Mouse (Mus musculus) midbrain, embryonic 13.5 days (tissue): ENCODE results near the gene Nlgn2. TPM values are rescaled to one million over a fixed set of nuclear protein-coding genes. Genes with fewer than 3 reads are reported as not detected.

ENCODE experiments used
- ATAC-seq: fragments of 200-750 bp; cut with Nextera tagmentation; 2 replicates; pipeline ENCODE4 v1.8.0; 2017; ENCODE audit warnings: mild to moderate bottlenecking, moderate TSS enrichment, moderate library complexity
- H3K27ac ChIP-seq: fragments of 300-500 bp; sonication (generic); 2 replicates; pipeline ENCODE4 v1.5.1; 2015; ENCODE audit warnings: inconsistent platforms, mild to moderate bottlenecking, moderate library complexity
- H3K27me3 ChIP-seq: fragments of 300-500 bp; sonication (generic); 2 replicates; pipeline ENCODE4 v1.6.1; 2015; ENCODE audit warnings: mild to moderate bottlenecking, inconsistent platforms
- H3K36me3 ChIP-seq: fragments of 300-500 bp; sonication (generic); 2 replicates; pipeline ENCODE4 v1.6.1; 2015; ENCODE audit warnings: mild to moderate bottlenecking, inconsistent platforms
- H3K4me1 ChIP-seq: fragments of 300-500 bp; sonication (generic); replicated peaks from 2 replicates; pipeline ENCODE4 v1.6.1; 2015; ENCODE audit warnings: inconsistent platforms
- H3K4me2 ChIP-seq: fragments of 300-500 bp; sonication (generic); replicated peaks from 2 replicates; pipeline ENCODE4 v1.6.1; 2015; ENCODE audit warnings: moderate library complexity, mild to moderate bottlenecking, inconsistent platforms
- H3K4me3 ChIP-seq: fragments of 300-500 bp; sonication (generic); replicated peaks from 2 replicates; pipeline ENCODE4 v1.5.1; 2015; ENCODE audit warnings: mild to moderate bottlenecking, inconsistent platforms
- H3K9ac ChIP-seq: fragments of 300-500 bp; sonication (generic); replicated peaks from 2 replicates; pipeline ENCODE4 v1.6.1; 2015; ENCODE audit warnings: mild to moderate bottlenecking, inconsistent platforms
- H3K9me3 ChIP-seq: fragments of 300-500 bp; sonication (generic); 2 replicates; pipeline ENCODE4 v1.6.1; 2016; ENCODE audit warnings: mild to moderate bottlenecking, inconsistent platforms
- WGBS: fragments of 180-500 bp; shearing (Covaris S2); methylation state at CpG from one replicate; pipeline ENCODE4 v1.1.7; 2015; 5-methylcytosine and 5-hydroxymethylcytosine counted together
- polyA plus RNA-seq: library from polyadenylated mRNA; unstranded; fragments of >200 nt; fragmentation: Nextera tagmentation; extraction: Ambion mirVana; gene quantifications from 2 replicates; pipeline ENCODE4 v1.2.1, GENCODE M21; 2015

Nlgn2 gene
- polyA plus RNA-seq, 1 experiment from 2014 or later: 21.3 TPM

- Histone ChIP-seq H3K9me3 (no peaks in the 10 kb centered on the region), H3K36me3 (no peaks in the 10 kb centered on the region), H3K4me3 (no peak within 1 kb of the TSS), H3K4me1 (0 out of 2 replicates have a peak, but pooled peaks cover 5% of the 10 kb centered on the region), H3K27ac (no peak within 1 kb of the TSS), H3K4me2 (no peak within 1 kb of the TSS), H3K27me3 (peaks cover 24% of the 10 kb centered on the region), H3K9ac (no peak within 1 kb of the TSS)
- ATAC-seq: no peak
- 21% methylated on average over 30 of the region's 30 CpGs for whole genome bisulfite sequencing
Measured at GRCm38 (mm10) chr11:69858113-69858998, 20.8 kb upstream of the Nlgn2 start, which contains the start of gene Tnk1. TSS of gene Tnk1 (minus strand) at chr11:69858730.

GRCm38 (mm10) chr11:69855347-69855746 is 17.8 kb upstream of the Nlgn2 start:
- H3K27me3 ChIP-seq: peaks cover 24% of the 10 kb centered on the region
- no peaks in the 10 kb centered on the region for H3K9me3 ChIP-seq
- ATAC-seq: peak; percentile 70
- no peak overlapping the region for H3K27ac ChIP-seq
- peak overlapping the region; percentile 1; the same call in 1 of the 2 replicates for H3K4me2 ChIP-seq
- WGBS: 15% methylated on average over 16 of the region's 16 CpGs
- no peak overlapping the region for H3K9ac ChIP-seq
- H3K4me3 ChIP-seq: no peak overlapping the region
- H3K4me1 ChIP-seq: peaks cover 9% of the 10 kb centered on the region; the same call in 1 of the 2 replicates
- H3K36me3 ChIP-seq: peaks cover 16% of the 10 kb centered on the region

GRCm38 (mm10) chr11:69854680-69855079 is 17.1 kb upstream of the Nlgn2 start:
- no peaks in the 10 kb centered on the region for H3K9me3 ChIP-seq
- H3K9ac ChIP-seq: no peak overlapping the region
- no peak overlapping the region for H3K4me3 ChIP-seq
- H3K27me3 ChIP-seq: peaks cover 21% of the 10 kb centered on the region
- H3K27ac ChIP-seq: no peak overlapping the region
- no peak for ATAC-seq
- peaks cover 23% of the 10 kb centered on the region for H3K36me3 ChIP-seq
- peaks cover 15% of the 10 kb centered on the region; the same call in 1 of the 2 replicates for H3K4me1 ChIP-seq
- H3K4me2 ChIP-seq: no peak overlapping the region
- 88% methylated on average over 10 of the region's 10 CpGs for WGBS

- 70% methylated on average over 7 of the region's 7 CpGs for WGBS
- no peak overlapping the region for H3K4me3 ChIP-seq
- peaks cover 30% of the 10 kb centered on the region for H3K36me3 ChIP-seq
- peaks cover 17% of the 10 kb centered on the region for H3K4me1 ChIP-seq
- H3K9ac ChIP-seq: no peak overlapping the region
- H3K9me3 ChIP-seq: no peaks in the 10 kb centered on the region
- no peak for ATAC-seq
- peak overlapping the region; percentile 30; the same call in 1 of the 2 replicates for H3K27ac ChIP-seq
- peaks cover 17% of the 10 kb centered on the region for H3K27me3 ChIP-seq
- H3K4me2 ChIP-seq: no peak overlapping the region
Measured at GRCm38 (mm10) chr11:69853994-69854393, 16.4 kb upstream of the Nlgn2 start.

- Histone ChIP-seq H3K4me1 (peaks cover 38% of the 10 kb centered on the region), H3K9ac (no peak overlapping the region), H3K27ac (no peak overlapping the region), H3K4me2 (no peak overlapping the region), H3K4me3 (no peak overlapping the region), H3K27me3 (no peaks in the 10 kb centered on the region), H3K9me3 (no peaks in the 10 kb centered on the region), H3K36me3 (peaks cover 43% of the 10 kb centered on the region)
- WGBS: 81% methylated on average over 8 of the region's 8 CpGs
- ATAC-seq: no peak
Measured at GRCm38 (mm10) chr11:69850754-69851153, 13.2 kb upstream of the Nlgn2 start.

GRCm38 (mm10) chr11:69849884-69850283 is 12.3 kb upstream of the Nlgn2 start:
- Histone ChIP-seq H3K9ac (no peak overlapping the region), H3K4me3 (no peak overlapping the region), H3K27ac (no peak overlapping the region), H3K4me1 (peaks cover 40% of the 10 kb centered on the region), H3K36me3 (peaks cover 43% of the 10 kb centered on the region), H3K4me2 (no peak overlapping the region), H3K9me3 (no peaks in the 10 kb centered on the region), H3K27me3 (no peaks in the 10 kb centered on the region)
- ATAC-seq: no peak
- WGBS: 93% methylated on average over 15 of the region's 15 CpGs

- H3K9ac ChIP-seq: no peak overlapping the region
- no peak for ATAC-seq
- WGBS: 93% methylated on average over 9 of the region's 9 CpGs
- H3K27me3 ChIP-seq: no peaks in the 10 kb centered on the region
- H3K4me1 ChIP-seq: peaks cover 40% of the 10 kb centered on the region
- H3K4me3 ChIP-seq: no peak overlapping the region
- H3K27ac ChIP-seq: no peak overlapping the region
- H3K9me3 ChIP-seq: no peaks in the 10 kb centered on the region
- H3K36me3 ChIP-seq: peaks cover 43% of the 10 kb centered on the region
- H3K4me2 ChIP-seq: no peak overlapping the region
Measured at GRCm38 (mm10) chr11:69849128-69849527, 11.5 kb upstream of the Nlgn2 start.

GRCm38 (mm10) chr11:69848021-69848420 is 10.4 kb upstream of the Nlgn2 start:
- Histone ChIP-seq H3K9ac (peak overlapping the region; percentile 89; the same call in 1 of the 2 replicates), H3K4me3 (peak overlapping the region; percentile 78), H3K36me3 (peaks cover 43% of the 10 kb centered on the region), H3K4me1 (peaks cover 40% of the 10 kb centered on the region), H3K9me3 (no peaks in the 10 kb centered on the region), H3K27ac (no peak overlapping the region), H3K4me2 (peak overlapping the region; percentile 70), H3K27me3 (no peaks in the 10 kb centered on the region)
- 99% methylated on average over 6 of the region's 6 CpGs for WGBS
- ATAC-seq: no peak

- peaks cover 40% of the 10 kb centered on the region for H3K4me1 ChIP-seq
- peak overlapping the region; percentile 70 for H3K4me2 ChIP-seq
- peak; percentile 66 for ATAC-seq
- no peaks in the 10 kb centered on the region for H3K27me3 ChIP-seq
- peak overlapping the region; percentile 89 for H3K9ac ChIP-seq
- WGBS: 11% methylated on average over 37 of the region's 37 CpGs
- no peaks in the 10 kb centered on the region for H3K9me3 ChIP-seq
- H3K4me3 ChIP-seq: peak overlapping the region; percentile 78
- peak overlapping the region; percentile 95 for H3K27ac ChIP-seq
- H3K36me3 ChIP-seq: peaks cover 43% of the 10 kb centered on the region
Measured at GRCm38 (mm10) chr11:69846738-69847688, 9.4 kb upstream of the Nlgn2 start.

- ATAC-seq: peak; percentile 90
- WGBS: under 1% methylated on average over 38 of the region's 38 CpGs
- H3K4me2 ChIP-seq: peak within 1 kb of the TSS; percentile 70
- no peaks in the 10 kb centered on the region for H3K9me3 ChIP-seq
- peaks cover 40% of the 10 kb centered on the region for H3K4me1 ChIP-seq
- peak within 1 kb of the TSS; percentile 95 for H3K27ac ChIP-seq
- H3K9ac ChIP-seq: peak within 1 kb of the TSS; percentile 89
- H3K4me3 ChIP-seq: peak within 1 kb of the TSS; percentile 78
- H3K36me3 ChIP-seq: peaks cover 36% of the 10 kb centered on the region
- H3K27me3 ChIP-seq: no peaks in the 10 kb centered on the region
Measured at GRCm38 (mm10) chr11:69846198-69846680, 8.7 kb upstream of the Nlgn2 start, which contains the start of gene Plscr3. TSS of gene Plscr3 (plus strand) at chr11:69846376.

GRCm38 (mm10) chr11:69838714-69839104 is 1.1 kb upstream of the Nlgn2 start:
- Histone ChIP-seq H3K9me3 (no peaks in the 10 kb centered on the region), H3K4me1 (peaks cover 34% of the 10 kb centered on the region), H3K36me3 (peaks cover under 1% of the 10 kb centered on the region), H3K27ac (peak overlapping the region; percentile 98), H3K4me3 (peak overlapping the region; percentile 97), H3K4me2 (peak overlapping the region; percentile 99), H3K9ac (peak overlapping the region; percentile 76), H3K27me3 (no peaks in the 10 kb centered on the region)
- WGBS: 0% methylated on average over 7 of the region's 7 CpGs
- ATAC-seq: 0 out of 2 replicates have a peak, but pooled peaks have one; percentile 0
